Mouse (Mus musculus) MEL (cell line): Measurements from ENCODE around the gene Mei1. TPM values are rescaled to one million over a fixed set of nuclear protein-coding genes. Genes with fewer than 3 reads are reported as not detected.

Experiments
- DNase-seq: peaks from one replicate; pipeline ENCODE4 v3.0.0; 2011; ENCODE audit warnings: low read depth, low spot score
- H3K27ac ChIP-seq: 2 replicates; pipeline ENCODE4 v1.5.1; 2012; ENCODE audit warnings: low read depth, mild to moderate bottlenecking, control low read depth, low read length, moderate library complexity; ENCODE audit not compliant: control insufficient read depth
- H3K27me3 ChIP-seq, 2 experiments: fragments of 150-350 bp in 1 of 2; sonication (generic) in 1 of 2; 2 replicates each; pipeline ENCODE4 v1.6.1; 2012; ENCODE audit warnings: low read length in 2 of 2, mild to moderate bottlenecking in 2 of 2, improper control_type of control experiment in 1 of 2, moderate library complexity in 1 of 2; ENCODE audit not compliant: insufficient read depth in 2 of 2, control insufficient read depth in 1 of 2
- H3K36me3 ChIP-seq, 2 experiments: 2 replicates each; pipeline ENCODE4 v1.6.1; 2012 to 2014; ENCODE audit warnings: low read length in 2 of 2, improper control_type of control experiment in 1 of 2, inconsistent platforms in 1 of 2, mild to moderate bottlenecking in 1 of 2; ENCODE audit not compliant: insufficient read depth in 2 of 2, control insufficient read depth in 1 of 2
- H3K4me1 ChIP-seq, 2 experiments: fragments of 150-350 bp in 1 of 2; sonication (generic) in 1 of 2; 2 replicates each; pipeline ENCODE4 v1.6.1; 2012; ENCODE audit warnings: low read length in 2 of 2, improper control_type of control experiment in 1 of 2, mild to moderate bottlenecking in 1 of 2; ENCODE audit not compliant: insufficient read depth in 2 of 2, control insufficient read depth in 1 of 2
- H3K4me3 ChIP-seq, 2 experiments: fragments of 150-350 bp in 1 of 2; sonication (generic) in 1 of 2; 2 replicates each; pipeline ENCODE4 v1.5.1; 2012; ENCODE audit warnings: low read depth in 2 of 2, low read length in 2 of 2, mild to moderate bottlenecking in 2 of 2, moderate library complexity in 2 of 2, control low read depth in 1 of 2, improper control_type of control experiment in 1 of 2; ENCODE audit not compliant: control insufficient read depth in 1 of 2, insufficient read depth in 1 of 2
- H3K79me2 ChIP-seq: 2 replicates; pipeline ENCODE4 v1.6.1; 2012; ENCODE audit warnings: mild to moderate bottlenecking, low read length, moderate library complexity; ENCODE audit not compliant: control insufficient read depth, poor library complexity, insufficient read depth
- H3K9ac ChIP-seq: 2 replicates; pipeline ENCODE4 v1.6.1; 2012; ENCODE audit warnings: low read depth, mild to moderate bottlenecking, control low read depth, low read length, moderate library complexity; ENCODE audit not compliant: control insufficient read depth, poor library complexity, severe bottlenecking
- H3K9me3 ChIP-seq: fragments of 150-350 bp; sonication (generic); replicated peaks from 2 replicates; pipeline ENCODE4 v1.6.1; 2012; ENCODE audit warnings: mild to moderate bottlenecking, low read length, improper control_type of control experiment, moderate library complexity; ENCODE audit not compliant: insufficient read depth
- BHLHE40 ChIP-seq: IDR thresholded peaks from 2 replicates; pipeline ENCODE4 v1.6.1; 2012; ENCODE audit warnings: low read depth, mild to moderate bottlenecking, inconsistent platforms, low read length, improper control_type of control experiment, borderline replicate concordance
- CHD1 ChIP-seq: IDR thresholded peaks from 2 replicates; pipeline ENCODE4 v1.6.1; 2012; ENCODE audit warnings: low read depth, mild to moderate bottlenecking, inconsistent platforms, low read length, improper control_type of control experiment
- CHD2 ChIP-seq: IDR thresholded peaks from 2 replicates; pipeline ENCODE4 v1.6.1; 2011; ENCODE audit warnings: low read length, improper control_type of control experiment
- CTCF ChIP-seq, 3 experiments: IDR thresholded peaks in 2 of 3; conservative IDR thresholded peaks in 1 of 3; 2 replicates each; pipeline ENCODE4 v1.5.1; 2011 to 2012; ENCODE audit warnings: low read length in 3 of 3, low read depth in 2 of 3, mild to moderate bottlenecking in 2 of 3, improper control_type of control experiment in 1 of 3, inconsistent platforms in 1 of 3, mixed read lengths in 1 of 3, moderate library complexity in 1 of 3; ENCODE audit not compliant: control insufficient read depth in 1 of 3, insufficient read depth in 1 of 3, poor library complexity in 1 of 3, severe bottlenecking in 1 of 3
- EP300 ChIP-seq, 2 experiments: IDR thresholded peaks; 2 replicates each; pipeline ENCODE4 v1.6.1; 2011; ENCODE audit warnings: improper control_type of control experiment in 2 of 2, low read length in 2 of 2, low read depth in 1 of 2, mild to moderate bottlenecking in 1 of 2
- GABPA ChIP-seq: IDR thresholded peaks from 2 replicates; pipeline ENCODE4 v1.6.1; 2012; ENCODE audit warnings: low read depth, mild to moderate bottlenecking, inconsistent platforms, low read length, improper control_type of control experiment, moderate library complexity
- MAX ChIP-seq: IDR thresholded peaks from 2 replicates; pipeline ENCODE4 v1.6.1; 2011; ENCODE audit warnings: low read length, improper control_type of control experiment
- MEF2A ChIP-seq: IDR thresholded peaks from 2 replicates; pipeline ENCODE4 v1.6.1; 2014; ENCODE audit warnings: low read depth, mild to moderate bottlenecking, inconsistent platforms, low read length, improper control_type of control experiment; ENCODE audit not compliant: poor library complexity, insufficient replicate concordance, severe bottlenecking; ENCODE audit errors: extremely low read depth
- MXI1 ChIP-seq: IDR thresholded peaks from 2 replicates; pipeline ENCODE4 v1.6.1; 2011; ENCODE audit warnings: mild to moderate bottlenecking, low read depth, low read length, improper control_type of control experiment
- MYC ChIP-seq: IDR thresholded peaks from 2 replicates; pipeline ENCODE4 v1.6.1; 2011; ENCODE audit warnings: low read depth, mild to moderate bottlenecking, low read length, improper control_type of control experiment, moderate library complexity
- NRF1 ChIP-seq: IDR thresholded peaks from 2 replicates; pipeline ENCODE4 v1.6.1; 2014; ENCODE audit warnings: low read depth, mild to moderate bottlenecking, inconsistent platforms, low read length, improper control_type of control experiment, moderate library complexity; ENCODE audit not compliant: poor library complexity, insufficient read depth, severe bottlenecking
- UBTF ChIP-seq: IDR thresholded peaks from 2 replicates; pipeline ENCODE4 v1.6.1; 2012; ENCODE audit warnings: low read depth, mild to moderate bottlenecking, inconsistent platforms, low read length, improper control_type of control experiment, moderate library complexity, borderline replicate concordance; ENCODE audit not compliant: insufficient read depth
- ZC3H11A ChIP-seq: IDR thresholded peaks from 2 replicates; pipeline ENCODE4 v1.6.1; 2012; ENCODE audit warnings: low read depth, mild to moderate bottlenecking, inconsistent platforms, low read length, improper control_type of control experiment
- polyA plus RNA-seq, 2 experiments: library from polyadenylated mRNA; stranded (reverse) in 1 of 2; unstranded in 1 of 2; fragments of >175 nt in 1 of 2; fragments of >200 nt in 1 of 2; gene quantifications; 2 replicates each; pipeline versions ENCODE4 v1.2.1 to v1.2.4; 2012; ENCODE audit warnings: low replicate concordance in 2 of 2, low read depth in 1 of 2; ENCODE audit not compliant: insufficient read length in 2 of 2, insufficient read depth in 1 of 2, missing spikeins in 1 of 2
- total RNA-seq: library from RNA; depleted of rRNA; stranded (reverse); fragments of 300-350 nt; gene quantifications from 2 replicates; pipeline ENCODE4 v1.2.3, GENCODE M21; 2012; rRNA removed

Mei1 gene
- total RNA-seq = not detected in 2 replicates
- not detected for polyA plus RNA-seq

- DNase-seq = no peak
- no peak for TF ChIP-seq ZC3H11A
- no peak for TF ChIP-seq MAX
- no peak for TF ChIP-seq CTCF (IDR thresholded peaks at IDR 0.05 in 2 of 3, conservative IDR thresholded peaks at IDR 0.05 in 1 of 3; ENCODE audit: control insufficient read depth in 1 of 3, insufficient read depth in 1 of 3, low read depth in 2 of 3, low read length in 3 of 3, poor library complexity in 1 of 3, severe bottlenecking in 1 of 3)
- no peak for TF ChIP-seq BHLHE40
- no peak for TF ChIP-seq NRF1
- no peak for TF ChIP-seq MXI1
- no peak for TF ChIP-seq EP300 (IDR thresholded peaks at IDR 0.05; ENCODE audit: low read depth in 1 of 2, low read length in 2 of 2)
- no peak for TF ChIP-seq MYC
- no peak within 1 kb of the TSS for H3K27ac ChIP-seq
- H3K79me2 ChIP-seq = no peaks in the 10 kb centered on the region
- peaks cover 0 to 2% of the 10 kb centered on the region in 2 experiments; a peak in 1 of 4 replicates for H3K27me3 ChIP-seq
- no peaks in the 10 kb centered on the region for H3K9me3 ChIP-seq
- no peak within 1 kb of the TSS for H3K9ac ChIP-seq
- H3K4me1 ChIP-seq = no peaks in the 10 kb centered on the region
- no peaks in the 10 kb centered on the region for H3K36me3 ChIP-seq
- H3K4me3 ChIP-seq = no peak within 1 kb of the TSS
Measured at GRCm38 (mm10) chr15:82069898-82070297, at the start of gene Mei1. TSS of gene Mei1 (plus strand) at chr15:82069996.

- H3K4me3 ChIP-seq = no peak overlapping the region
- H3K27ac ChIP-seq = no peak overlapping the region
- no peak overlapping the region for H3K9ac ChIP-seq
- DNase-seq = no peak
- peaks cover 3% of the 10 kb centered on the region for H3K79me2 ChIP-seq
- no peaks in the 10 kb centered on the region for H3K27me3 ChIP-seq
- no peaks in the 10 kb centered on the region for H3K9me3 ChIP-seq
- TF ChIP-seq CHD2 = no peak
- no peak for TF ChIP-seq UBTF
- TF ChIP-seq MYC = no peak
- TF ChIP-seq GABPA = no peak
- no peak for TF ChIP-seq MEF2A
- no peak for TF ChIP-seq CHD1
- peaks cover 16 to 24% of the 10 kb centered on the region in 2 experiments for H3K36me3 ChIP-seq
- peaks cover 2 to 12% of the 10 kb centered on the region in 2 experiments; a peak in 2 of 4 replicates for H3K4me1 ChIP-seq
Measured at GRCm38 (mm10) chr15:82022535-82023088, 47.2 kb upstream of the Mei1 start.
